Mouse (Mus musculus): ENCODE results near the gene Zranb1.
A peak's percentile ranks its signal among the peaks of the same experiment; 100 is the strongest.

Gene Zranb1

DNA sequence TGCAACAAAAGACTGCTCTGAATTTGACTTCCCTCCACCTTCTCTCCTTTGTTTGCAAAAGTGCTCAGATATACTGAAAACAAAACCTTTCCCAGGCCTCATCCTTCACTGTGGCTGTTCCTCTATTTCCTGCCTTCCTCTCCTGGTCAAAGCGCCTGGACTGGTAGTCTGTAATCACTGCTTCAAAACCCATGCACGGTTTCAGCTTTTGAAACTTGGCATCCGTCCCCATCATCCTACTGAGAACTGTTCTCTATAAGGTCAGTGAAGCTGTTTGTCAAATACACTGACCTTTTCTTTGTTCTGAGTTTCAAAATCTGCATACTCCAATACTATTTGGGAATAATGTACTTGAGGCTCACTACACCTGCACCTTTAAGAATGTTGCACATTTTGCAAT, 3.7 kb upstream of the Zranb1 start:
- DNase-seq (ENCODE audit: low spot score in 2 of 2): no peak

GRCm38 (mm10) chr7:132930055-132930454, 887 bp upstream of the Zranb1 start:
- DNase-seq (ENCODE audit: low spot score in 2 of 2): peak in 1 of 2 experiments; percentile 4

GRCm38 (mm10) chr7:132931560-132932351, 814 bp downstream of the Zranb1 start:
- peak; percentile 36 for DNase-seq (ENCODE audit: low spot score in 2 of 2)

GRCm38 (mm10) chr7:132933331-132933730, 2.4 kb downstream of the Zranb1 start:
- no peak for DNase-seq (ENCODE audit: low spot score in 2 of 2)

- DNase-seq (ENCODE audit: low spot score in 2 of 2): no peak
These were observed 3.8 kb downstream of the Zranb1 start for GRCm38 (mm10) chr7:132934743-132935142.

DNA sequence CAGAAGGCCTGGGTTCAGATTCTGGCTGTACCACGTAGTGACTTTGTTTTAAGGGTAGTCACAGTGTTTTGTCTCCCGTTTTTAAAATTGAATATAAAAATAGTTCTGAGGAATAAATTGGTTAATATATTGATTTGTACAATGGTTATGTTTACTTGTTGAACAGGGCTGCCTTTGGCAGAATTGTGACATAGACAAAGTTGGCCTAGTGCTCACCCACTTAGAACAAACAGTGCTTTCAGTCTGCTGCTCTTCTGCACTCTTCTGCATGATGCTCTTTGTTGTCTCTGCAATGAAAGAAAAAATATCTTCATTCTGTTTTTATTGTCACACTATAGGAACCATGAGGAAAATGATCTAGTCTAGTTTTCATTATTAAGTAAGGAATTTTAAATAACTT, 8.2 kb downstream of the Zranb1 start:
- no peak for DNase-seq (ENCODE audit: low spot score in 2 of 2)

- no peak for DNase-seq (ENCODE audit: low spot score in 2 of 2)
These were observed 9.6 kb downstream of the Zranb1 start for GRCm38 (mm10) chr7:132940569-132940968.

DNA sequence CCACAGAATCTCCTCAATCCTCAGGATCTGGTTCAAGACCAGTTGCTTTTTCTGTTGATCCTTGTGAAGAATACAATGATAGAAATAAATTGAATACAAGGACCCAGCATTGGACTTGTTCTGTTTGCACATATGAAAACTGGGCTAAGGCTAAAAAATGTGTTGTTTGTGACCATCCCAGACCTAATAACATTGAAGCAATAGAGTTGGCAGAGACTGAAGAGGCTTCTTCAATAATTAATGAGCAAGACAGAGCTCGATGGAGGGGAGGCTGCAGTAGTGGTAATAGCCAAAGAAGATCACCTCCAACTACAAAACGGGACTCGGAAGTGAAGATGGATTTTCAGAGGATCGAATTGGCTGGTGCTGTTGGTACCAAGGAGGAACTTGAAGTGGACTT, 19.0 kb downstream of the Zranb1 start:
- no peak for DNase-seq (ENCODE audit: low spot score in 2 of 2)

- no peak for DNase-seq (ENCODE audit: low spot score in 2 of 2)
These were observed 19.7 kb downstream of the Zranb1 start for GRCm38 (mm10) chr7:132950613-132951012.

GRCm38 (mm10) chr7:132964395-132964794, 33.5 kb downstream of the Zranb1 start:
- no peak for DNase-seq (ENCODE audit: low spot score in 2 of 2)

DNA sequence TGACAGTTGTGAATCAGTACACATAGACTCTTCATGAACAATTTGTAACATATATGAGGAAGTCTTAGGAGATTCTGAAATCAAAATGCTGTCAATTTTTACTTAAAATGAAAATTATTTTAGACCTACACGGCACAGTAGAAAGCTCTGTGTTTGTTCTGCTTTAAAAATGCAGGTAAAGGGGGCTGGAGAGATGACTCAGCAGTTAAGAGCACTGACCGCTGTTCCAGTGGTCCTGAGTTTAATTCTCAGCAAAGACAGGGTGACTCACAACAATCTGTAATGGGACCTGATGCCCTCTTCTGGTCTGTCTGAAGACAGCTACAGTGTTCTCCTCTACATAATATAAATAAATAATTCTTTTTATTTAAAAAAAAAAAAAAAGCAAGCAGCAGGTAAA, 34.8 kb downstream of the Zranb1 start:
- no peak for DNase-seq (ENCODE audit: low spot score in 2 of 2)

GRCm38 (mm10) chr7:132972079-132972478, 41.1 kb downstream of the Zranb1 start:
- DNase-seq (ENCODE audit: low spot score in 2 of 2): no peak

- DNase-seq (ENCODE audit: low spot score in 2 of 2): no peak
These were observed 45.1 kb downstream of the Zranb1 start for GRCm38 (mm10) chr7:132976079-132976478.

DNA sequence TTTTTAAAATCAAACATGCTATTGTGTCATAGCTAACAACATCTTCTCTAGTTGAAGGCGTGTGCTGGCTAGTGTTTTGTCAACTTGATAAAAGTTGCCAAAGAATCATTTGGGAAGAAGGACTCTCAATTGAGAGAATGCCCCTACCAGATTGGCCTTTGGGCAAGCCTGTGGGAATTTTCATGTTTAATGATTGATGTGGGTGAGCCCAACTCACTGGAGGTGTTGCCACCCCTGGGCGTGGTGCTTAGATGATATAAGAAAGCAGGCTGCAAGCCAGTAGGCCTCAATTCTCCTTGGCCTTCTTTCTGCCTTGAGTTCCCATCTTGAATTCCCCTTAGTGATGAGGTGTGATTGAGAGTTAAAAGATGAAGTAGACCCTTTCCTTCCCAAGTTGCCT, 47.0 kb downstream of the Zranb1 start:
- no peak for DNase-seq (ENCODE audit: low spot score in 2 of 2)

- DNase-seq (ENCODE audit: low spot score in 2 of 2): peak in 1 of 2 experiments; percentile 5
These were observed 51.7 kb downstream of the Zranb1 start for GRCm38 (mm10) chr7:132982639-132983038.

GRCm38 (mm10) chr7:132989839-132990238, 58.9 kb downstream of the Zranb1 start:
- DNase-seq (ENCODE audit: low spot score in 2 of 2): no peak

GRCm38 (mm10) chr7:132991240-132991900, 60.4 kb downstream of the Zranb1 start:
- no peak for DNase-seq (ENCODE audit: low spot score in 2 of 2)

DNA sequence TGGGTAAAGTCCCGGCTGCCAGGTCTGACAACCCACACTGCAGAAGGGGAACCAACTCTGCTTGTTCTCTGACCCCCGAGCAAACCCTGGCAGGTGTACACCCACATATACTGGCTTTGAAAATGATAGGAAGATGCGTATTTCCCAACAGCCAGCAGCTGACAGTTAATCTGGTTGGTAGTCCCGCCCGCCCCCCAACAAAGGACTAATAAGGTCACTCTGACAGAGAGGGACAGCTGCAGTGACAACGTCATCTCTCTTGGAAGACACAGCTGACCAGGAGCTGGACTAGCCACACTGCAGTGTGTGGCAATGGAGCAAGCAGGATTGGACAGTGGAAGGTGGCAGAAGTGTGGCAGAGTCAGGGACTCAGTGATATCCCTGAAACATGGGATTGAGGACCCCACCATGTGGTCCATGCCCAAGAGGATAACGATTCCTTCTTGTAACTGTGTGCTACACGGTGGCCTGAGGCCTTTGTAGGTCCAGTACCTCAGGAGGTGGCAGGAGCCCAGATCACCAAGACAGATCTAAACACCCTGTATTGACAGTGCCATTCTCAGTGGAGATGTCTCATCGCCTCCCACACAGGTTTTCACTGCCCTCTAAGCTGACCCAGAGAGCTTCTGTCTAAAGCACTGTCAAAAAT, 62.1 kb downstream of the Zranb1 start:
- no peak for DNase-seq (ENCODE audit: low spot score in 2 of 2)

DNA sequence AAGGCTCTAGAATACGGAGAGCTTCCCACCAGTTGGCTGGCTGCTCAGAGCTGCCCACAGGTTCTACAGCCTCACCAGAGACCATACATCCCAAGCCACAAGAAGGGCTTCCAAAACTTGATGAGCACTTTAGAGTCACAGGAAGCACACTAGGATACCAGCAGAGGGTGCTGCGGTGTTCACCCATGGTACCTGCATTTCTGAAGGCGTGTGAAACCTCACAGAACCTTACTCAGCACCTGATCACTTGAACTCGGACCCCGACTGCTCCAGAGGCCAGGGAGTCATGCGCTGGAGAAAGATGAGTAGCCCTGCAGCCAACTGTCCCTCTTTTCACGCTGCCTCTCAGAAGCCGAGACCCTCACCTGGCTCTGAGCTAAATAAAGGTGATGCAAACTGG, 63.2 kb downstream of the Zranb1 start:
- DNase-seq (ENCODE audit: low spot score in 2 of 2): no peak

- no peak for DNase-seq (ENCODE audit: low spot score in 2 of 2)
These were observed 63.8 kb downstream of the Zranb1 start for GRCm38 (mm10) chr7:132994628-132995191.

DNA sequence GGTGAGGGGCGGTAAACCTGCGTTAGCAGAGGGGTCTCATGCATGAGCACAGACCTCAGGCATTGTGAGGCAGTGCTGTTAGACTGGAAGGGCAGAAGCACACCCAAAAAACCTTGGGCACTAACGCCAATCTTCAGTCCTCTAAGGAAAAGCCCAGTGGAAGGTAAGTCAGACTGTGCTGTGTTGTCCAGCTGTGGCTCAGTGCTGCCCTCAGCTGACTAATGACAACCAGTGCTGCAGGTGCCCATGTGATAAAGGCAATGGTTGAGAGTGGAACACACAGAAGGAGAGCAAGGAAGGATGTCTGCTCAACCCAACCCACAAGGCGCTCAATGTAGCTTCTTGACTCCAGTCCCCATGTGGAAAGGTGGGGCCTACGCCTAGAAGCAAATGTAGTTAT, 65.4 kb downstream of the Zranb1 start:
- DNase-seq (ENCODE audit: low spot score in 2 of 2): no peak

DNA sequence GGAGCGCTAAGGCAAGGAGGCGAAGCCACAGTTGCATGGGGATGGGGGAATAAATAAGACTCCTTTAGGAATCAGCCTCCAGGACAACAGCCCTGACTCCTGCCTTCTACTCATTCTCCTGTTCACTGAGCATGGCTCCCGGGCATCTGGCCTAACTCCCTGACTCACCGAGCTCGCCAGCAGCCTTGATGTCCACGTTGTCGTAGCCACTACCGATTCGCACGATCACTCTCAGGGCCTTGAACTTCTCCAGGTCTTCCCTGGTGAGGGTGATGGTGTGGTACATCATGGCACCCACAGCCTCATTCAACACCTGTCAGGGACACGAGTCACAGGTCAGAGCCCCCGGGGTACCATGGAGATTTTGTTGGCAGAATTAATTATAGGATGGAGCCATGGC, 67.7 kb downstream of the Zranb1 start:
- no peak for DNase-seq (ENCODE audit: low spot score in 2 of 2)

- DNase-seq (ENCODE audit: low spot score in 2 of 2): no peak
These were observed 68.1 kb downstream of the Zranb1 start for GRCm38 (mm10) chr7:132999061-132999460.
